Mouse (Mus musculus) spleen, embryonic (tissue): ENCODE data around the gene Klhl26.

Experiments used
- CTCF ChIA-PET: fragments of 350-600 bp; sonication (Branson Sonifier 250); formaldehyde crosslinking; loops from one replicate; lab custom pipeline; 2022; lab: Charles Lee

Gene Klhl26

GRCm38 (mm10) chr8:70447639-70448420 lies 28.9 kb downstream of the Klhl26 start:
- CTCF ChIA-PET: no interaction called here

DNA sequence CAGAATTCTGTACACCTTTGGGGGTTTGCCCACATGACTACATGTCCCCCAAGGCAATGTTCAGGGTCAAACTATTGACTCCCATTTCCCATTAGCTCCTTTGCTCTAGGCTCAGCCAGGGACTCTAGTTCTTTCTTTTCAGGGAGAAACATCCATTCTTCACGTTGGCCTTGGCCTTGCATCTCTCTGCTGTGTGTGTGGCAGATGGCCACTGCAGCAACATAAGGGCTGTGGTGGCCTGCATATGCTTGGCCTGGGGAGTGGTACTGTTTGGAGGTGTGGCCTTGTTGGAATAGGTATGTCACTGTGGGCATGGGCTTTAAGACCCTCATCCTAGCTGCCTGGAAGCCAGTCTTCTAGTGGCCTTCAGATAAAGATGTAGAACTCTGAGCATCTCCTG lies 30.8 kb downstream of the Klhl26 start:
- CTCF ChIA-PET: interaction anchor here (1.1 kb wide), 1 partner anchor 198 kb away, joined by 7 read pairs; no protein-coding TSS in a partner anchor

DNA sequence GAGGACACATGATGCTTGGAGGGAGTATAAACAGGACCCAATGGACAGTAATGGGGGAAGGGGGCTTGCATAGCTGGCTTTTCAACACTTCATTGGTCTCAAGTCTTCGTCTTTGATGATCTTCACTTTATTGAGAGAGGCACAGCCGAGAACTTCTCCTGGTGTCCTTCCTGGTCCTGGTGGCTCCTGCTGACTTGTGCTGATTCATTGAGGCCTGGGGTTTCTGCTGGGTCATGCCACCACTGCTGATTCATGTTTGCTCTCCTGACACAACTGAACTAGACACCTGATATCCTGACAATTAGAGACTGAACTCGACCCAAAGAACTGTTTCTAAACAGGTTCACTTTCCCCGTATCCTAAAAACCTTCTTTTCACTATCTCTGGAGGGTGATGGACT lies 33.4 kb downstream of the Klhl26 start:
- CTCF ChIA-PET: no interaction called here

- CTCF ChIA-PET: no interaction called here
Observed at GRCm38 (mm10) chr8:70441565-70441964, 35.2 kb downstream of the Klhl26 start.

DNA sequence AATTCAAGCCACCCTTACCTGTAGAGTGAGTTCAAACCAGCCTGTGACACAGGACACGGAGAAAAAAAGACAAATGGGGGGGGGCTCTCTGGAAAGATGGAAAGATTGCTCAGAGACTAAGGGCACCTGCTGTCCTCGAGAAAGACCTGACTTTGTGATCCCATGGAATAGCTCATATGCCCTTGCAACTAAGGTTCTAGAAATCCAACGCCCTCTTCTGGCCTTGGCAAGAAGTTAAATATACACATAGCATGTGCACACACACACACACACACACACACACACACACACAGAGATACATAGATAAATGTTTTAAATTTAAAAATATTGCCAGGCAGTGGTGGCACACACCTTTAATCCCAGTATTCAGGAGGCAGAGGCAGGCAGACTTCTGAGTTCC lies 36.5 kb downstream of the Klhl26 start:
- CTCF ChIA-PET: no interaction called here

- CTCF ChIA-PET: no interaction called here
Observed at GRCm38 (mm10) chr8:70439848-70440179, 37.0 kb downstream of the Klhl26 start.

- CTCF ChIA-PET: interaction anchor here (0.5 kb wide), 1 partner anchor 46 kb away, joined by 3 read pairs; no protein-coding TSS in a partner anchor
Observed at GRCm38 (mm10) chr8:70439055-70439847, 37.5 kb downstream of the Klhl26 start, which contains the start of gene Crtc1. Gene Crtc1 (minus strand): TSS chr8:70439579.

GRCm38 (mm10) chr8:70438423-70438822 lies 38.3 kb downstream of the Klhl26 start:
- CTCF ChIA-PET: interaction anchor here (0.5 kb wide), 1 partner anchor 46 kb away, joined by 3 read pairs; no protein-coding TSS in a partner anchor

- CTCF ChIA-PET: interaction anchor here (0.7 kb wide), 1 partner anchor 71 kb away, joined by 8 read pairs; no protein-coding TSS in a partner anchor
Observed at GRCm38 (mm10) chr8:70435156-70435555, 41.6 kb downstream of the Klhl26 start.

GRCm38 (mm10) chr8:70432991-70433536 lies 43.7 kb downstream of the Klhl26 start:
- CTCF ChIA-PET: no interaction called here

- CTCF ChIA-PET: no interaction called here
Observed at GRCm38 (mm10) chr8:70431213-70431612, 45.6 kb downstream of the Klhl26 start.

DNA sequence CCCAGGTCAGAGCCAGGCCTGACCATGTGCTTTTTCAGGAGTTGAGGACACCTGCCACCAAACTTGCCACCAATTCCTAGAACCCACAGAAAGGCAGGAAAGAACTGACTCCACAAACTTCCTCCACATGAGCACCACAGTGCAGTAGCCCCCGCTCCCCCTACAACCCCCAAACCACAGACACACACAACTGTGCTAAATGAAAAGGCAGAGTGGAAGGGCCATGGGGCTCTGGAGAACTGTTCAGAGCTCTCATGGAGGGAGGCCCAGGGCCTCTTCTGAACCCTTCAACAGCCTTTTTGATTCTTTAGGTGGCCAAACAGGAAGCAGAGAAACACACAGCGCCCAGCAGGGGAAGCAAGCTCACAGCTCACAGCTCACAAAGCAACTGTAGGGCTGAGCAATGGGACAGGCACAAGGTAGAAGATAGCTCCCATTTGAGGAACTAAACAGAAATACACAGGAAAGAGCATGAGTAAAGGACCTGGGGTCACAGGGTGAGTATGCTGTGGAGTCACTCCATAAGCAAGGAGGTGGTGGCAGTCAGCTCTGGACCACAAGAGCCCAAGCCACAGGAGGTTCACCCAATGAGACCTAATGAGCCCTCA lies 50.4 kb downstream of the Klhl26 start:
- CTCF ChIA-PET: interaction anchor here (1.0 kb wide), 1 partner anchor 78 kb away, joined by 3 read pairs; no protein-coding TSS in a partner anchor

DNA sequence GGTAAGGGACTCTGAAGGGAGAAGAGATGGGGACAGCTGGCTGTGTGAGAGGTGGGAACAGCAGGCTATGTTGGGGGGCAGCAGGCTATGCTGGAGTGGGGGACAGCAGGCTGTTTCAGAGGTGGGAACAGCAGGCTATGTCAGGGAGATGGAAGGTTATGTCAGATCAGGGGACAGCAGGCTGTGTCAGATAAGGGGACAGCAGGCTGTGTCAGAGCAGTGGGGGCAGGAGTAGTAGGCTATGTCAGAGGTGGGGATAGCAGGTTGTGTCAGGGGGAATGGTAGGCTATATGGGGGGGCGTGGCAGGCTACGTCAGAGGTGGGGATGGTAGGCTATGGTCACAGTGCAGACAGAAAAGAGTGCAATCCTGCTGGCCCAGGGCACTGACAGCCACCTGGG lies 54.0 kb downstream of the Klhl26 start:
- CTCF ChIA-PET: no interaction called here

DNA sequence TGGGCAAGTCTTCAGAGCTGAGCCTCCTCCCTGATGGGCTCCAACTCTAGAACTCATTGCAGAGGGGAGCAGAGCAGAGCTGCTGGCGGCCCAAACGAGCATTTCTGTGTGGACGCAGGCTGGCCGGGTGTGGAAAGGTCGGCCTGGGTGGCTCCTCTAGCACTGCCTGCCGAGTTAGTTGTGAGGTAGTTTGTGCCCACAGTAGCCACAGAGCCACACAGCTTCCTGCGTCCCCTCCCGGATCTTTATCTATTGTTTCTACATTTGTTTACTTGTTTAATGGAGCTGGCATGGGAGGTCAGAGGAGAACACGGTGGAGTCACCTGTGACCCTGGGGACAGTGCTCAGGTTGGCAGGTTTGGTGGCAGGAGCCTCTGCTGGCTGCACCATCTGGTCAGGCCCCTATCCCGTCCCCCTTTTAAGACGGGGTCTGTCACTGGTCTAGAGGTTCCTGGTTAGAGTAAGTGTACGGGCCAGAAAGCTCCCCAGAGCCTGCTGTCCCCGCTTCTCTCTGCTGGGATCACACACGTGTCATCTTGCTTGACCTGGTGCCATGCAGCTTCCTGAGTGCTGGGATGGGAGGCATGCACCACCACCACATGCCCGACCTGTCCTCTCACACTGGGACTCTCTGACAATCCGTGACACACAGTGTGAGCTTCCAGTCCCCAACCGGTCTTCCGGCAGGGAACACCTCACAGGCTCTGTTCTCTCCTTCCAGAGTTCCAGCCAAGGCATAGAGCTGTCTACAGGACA lies 55.2 kb downstream of the Klhl26 start:
- CTCF ChIA-PET: interaction anchor here (0.5 to 0.6 kb wide), 2 partner anchors 17 to 260 kb away, joined by 4 to 12 read pairs; no protein-coding TSS in a partner anchor

DNA sequence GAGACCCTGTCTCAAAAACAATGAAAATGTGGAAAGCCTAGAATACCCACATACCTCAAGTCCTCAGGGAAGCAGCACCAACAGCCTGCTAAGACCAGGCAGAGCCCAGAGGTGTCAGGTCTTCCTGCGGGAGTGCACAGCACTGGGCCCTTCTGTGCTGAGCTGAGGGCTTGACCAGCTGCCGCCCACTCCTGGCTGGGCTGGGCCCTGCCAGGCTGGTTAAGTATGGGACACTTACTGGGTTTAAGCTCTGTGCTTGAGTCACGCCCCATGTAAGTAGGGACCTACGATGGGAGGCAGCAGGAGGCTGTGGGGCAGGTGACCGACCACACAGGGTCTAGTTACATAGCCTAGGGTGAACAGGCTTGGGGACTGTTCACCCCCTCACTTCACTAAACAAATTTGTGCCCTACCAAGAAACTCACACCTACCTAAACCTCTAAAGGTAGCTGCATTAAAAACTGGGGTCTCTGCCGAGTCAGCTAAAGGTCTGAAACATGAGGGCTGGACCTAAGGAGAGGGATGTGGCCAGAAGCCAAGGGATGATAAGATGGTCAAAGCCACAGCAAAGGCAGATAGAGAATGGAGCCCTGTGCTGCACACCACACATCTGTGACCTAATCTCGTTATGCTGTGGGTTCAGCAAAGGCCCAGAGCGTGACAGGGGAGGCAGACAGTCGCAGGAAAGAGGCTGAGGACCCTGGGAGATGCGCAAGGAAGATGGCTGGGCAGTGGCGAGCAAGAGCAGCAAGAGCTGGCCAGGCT lies 56.7 kb downstream of the Klhl26 start:
- CTCF ChIA-PET: no interaction called here

DNA sequence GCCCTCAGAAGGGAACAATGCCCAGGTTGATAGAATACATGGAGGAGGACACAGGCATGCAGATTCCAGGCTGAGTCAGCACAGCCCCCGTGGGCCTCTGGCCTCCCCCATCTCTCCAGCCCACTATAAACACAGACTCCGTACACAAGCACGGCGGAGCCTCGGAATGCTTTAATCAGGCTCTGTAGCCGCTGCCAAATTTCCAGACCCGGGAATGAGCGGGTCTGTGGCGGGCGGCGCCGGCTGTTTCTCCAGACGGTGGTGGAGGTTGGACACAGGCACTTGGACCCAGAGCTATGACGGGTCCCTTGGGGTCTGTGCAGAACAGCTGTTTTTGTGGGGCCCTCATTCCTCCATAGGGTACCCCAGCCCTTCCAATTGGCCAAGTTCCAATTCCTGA lies 57.8 kb downstream of the Klhl26 start:
- CTCF ChIA-PET: no interaction called here

- CTCF ChIA-PET: no interaction called here
Observed at GRCm38 (mm10) chr8:70417914-70418313, 58.9 kb downstream of the Klhl26 start.

- CTCF ChIA-PET: no interaction called here
Observed at GRCm38 (mm10) chr8:70416941-70417340, 59.8 kb downstream of the Klhl26 start.

DNA sequence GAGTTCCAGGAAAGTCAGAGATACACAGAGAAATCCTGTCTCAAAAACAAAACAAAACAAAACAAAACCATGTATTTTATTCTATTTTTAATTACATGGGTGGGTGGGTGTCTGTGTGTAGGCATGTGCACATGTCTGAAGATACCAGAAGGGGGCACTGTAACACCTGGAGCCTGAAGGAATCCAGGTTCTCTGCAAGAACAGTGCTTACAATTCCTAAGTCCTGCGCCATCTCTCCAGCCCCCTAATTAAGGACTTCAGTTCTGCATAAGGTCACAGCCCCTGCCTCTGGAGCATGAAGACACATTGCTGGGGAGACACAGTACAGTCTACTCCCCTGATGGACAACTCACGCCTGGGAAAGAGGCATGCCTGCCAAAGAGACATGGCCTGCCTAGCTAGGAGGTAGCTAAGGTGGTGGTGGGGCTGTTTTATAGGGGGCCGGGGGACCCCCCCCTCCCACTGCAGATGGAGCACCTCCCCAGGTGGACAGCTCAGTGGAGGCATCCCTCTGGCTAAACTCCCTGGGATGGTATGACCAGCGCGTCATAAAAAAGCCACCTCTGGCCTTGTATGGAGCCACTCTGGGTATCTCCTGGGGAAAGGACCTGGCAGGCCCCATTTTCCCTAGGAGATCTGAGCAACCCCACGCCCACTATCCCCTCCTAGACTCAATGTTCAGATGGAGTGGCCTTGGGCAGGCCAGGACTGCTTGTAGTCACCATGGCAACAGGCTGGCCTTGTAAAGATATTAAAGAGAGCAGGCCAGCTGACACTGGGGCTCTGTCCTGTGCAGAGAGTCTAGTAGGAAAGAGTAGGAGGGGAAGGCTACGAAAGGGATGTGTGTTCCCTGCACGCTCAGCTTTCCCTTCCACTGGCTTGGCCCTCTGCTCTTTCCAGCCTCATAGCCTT lies 61.0 kb downstream of the Klhl26 start:
- CTCF ChIA-PET: interaction anchor here (0.6 kb wide), 1 partner anchor 16 kb away, joined by 3 read pairs; no protein-coding TSS in a partner anchor
